Mouse (Mus musculus) liver, embryonic 13.5 days (tissue): ENCODE results near the gene Ttyh3. TPM values are rescaled to one million over a fixed set of nuclear protein-coding genes. Genes with fewer than 3 reads are reported as not detected.
A peak's percentile ranks its signal among the peaks of the same experiment; 100 is the strongest.

Experiments
- ATAC-seq: fragments of 200-750 bp; cut with Nextera tagmentation; 2 replicates; pipeline ENCODE4 v1.8.0; 2017; ENCODE audit warnings: low read depth, mild to moderate bottlenecking, moderate number of reproducible peaks, moderate library complexity
- DNase-seq: peaks from one replicate; pipeline ENCODE4 v3.0.0; 2022
- H3K27ac ChIP-seq: fragments of 300-500 bp; sonication (generic); 2 replicates; pipeline ENCODE4 v1.5.1; 2015; ENCODE audit warnings: moderate library complexity, mild to moderate bottlenecking, inconsistent platforms
- H3K27me3 ChIP-seq: fragments of 300-500 bp; sonication (generic); 2 replicates; pipeline ENCODE4 v1.6.1; 2015; ENCODE audit warnings: mild to moderate bottlenecking, inconsistent platforms
- H3K36me3 ChIP-seq: fragments of 300-500 bp; sonication (generic); 2 replicates; pipeline ENCODE4 v1.6.1; 2015; ENCODE audit warnings: mild to moderate bottlenecking, inconsistent platforms
- H3K4me1 ChIP-seq: fragments of 300-500 bp; sonication (generic); replicated peaks from 2 replicates; pipeline ENCODE4 v1.6.1; 2015; ENCODE audit warnings: inconsistent platforms
- H3K4me2 ChIP-seq: fragments of 300-500 bp; sonication (generic); 2 replicates; pipeline ENCODE4 v1.6.1; 2015; ENCODE audit warnings: inconsistent platforms, mild to moderate bottlenecking, moderate library complexity
- H3K4me3 ChIP-seq: fragments of 300-500 bp; sonication (generic); replicated peaks from 2 replicates; pipeline ENCODE4 v1.5.1; 2015; ENCODE audit warnings: mild to moderate bottlenecking, inconsistent platforms
- H3K9ac ChIP-seq: fragments of 300-500 bp; sonication (generic); 2 replicates; pipeline ENCODE4 v1.6.1; 2015; ENCODE audit warnings: mild to moderate bottlenecking, inconsistent platforms
- H3K9me3 ChIP-seq: fragments of 300-500 bp; sonication (generic); replicated peaks from 2 replicates; pipeline ENCODE4 v1.6.1; 2016; ENCODE audit warnings: inconsistent platforms
- WGBS: fragments of 180-500 bp; shearing (Covaris S2); methylation state at CpG from one replicate; pipeline ENCODE4 v1.1.7; 2015; ENCODE audit not compliant: insufficient replicate concordance; 5-methylcytosine and 5-hydroxymethylcytosine counted together
- polyA plus RNA-seq: library from polyadenylated mRNA; unstranded; fragments of >200 nt; fragmentation: Nextera tagmentation; extraction: Ambion mirVana; gene quantifications from 2 replicates; pipeline ENCODE4 v1.2.1, GENCODE M21; 2015

Ttyh3 gene
- polyA plus RNA-seq, 1 experiment from 2014 or later = 4.8 TPM

DNA sequence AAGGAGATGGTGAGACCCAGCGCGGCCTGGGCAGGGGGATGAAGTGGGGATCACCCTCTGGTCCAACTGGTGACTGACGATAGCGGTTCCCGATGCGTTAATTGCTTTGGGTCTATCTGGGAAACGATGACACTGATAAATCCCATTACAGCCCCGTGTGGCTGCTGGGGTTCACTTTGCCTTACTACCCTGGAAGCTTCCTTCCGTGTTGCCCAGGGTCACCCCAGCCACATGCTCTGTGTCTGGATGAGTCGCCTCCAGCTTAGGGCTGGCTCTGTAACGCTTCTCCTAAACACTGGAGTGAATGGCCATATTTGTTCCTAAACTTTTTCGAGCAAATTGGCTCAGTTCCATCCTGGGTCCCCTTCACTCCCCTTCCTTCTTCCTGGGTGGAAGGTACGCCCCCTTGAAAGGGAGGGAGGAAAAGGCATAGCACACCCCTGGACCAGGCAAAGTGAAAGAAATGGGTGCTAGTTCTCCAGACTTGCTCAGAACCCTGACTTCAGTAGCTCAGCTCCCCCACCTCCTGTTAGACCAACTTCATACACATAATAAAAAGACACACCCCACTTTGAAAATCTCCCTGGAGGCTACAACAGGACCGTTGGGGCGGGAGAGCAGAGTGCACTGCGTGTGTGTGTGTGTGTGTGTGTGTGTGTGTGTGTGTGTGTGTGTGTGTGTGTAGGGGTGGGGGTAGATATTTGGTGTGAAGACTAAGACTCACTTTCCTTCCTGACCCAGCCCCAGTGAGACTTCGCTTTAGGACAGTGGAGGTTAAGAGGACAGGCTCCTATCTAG is 40.8 kb downstream of the Ttyh3 start:
- peak; percentile 8; the same call in 1 of the 2 replicates for ATAC-seq
- Histone ChIP-seq H3K4me3 (peak overlapping the region; percentile 75), H3K9me3 (no peaks in the 10 kb centered on the region), H3K36me3 (peaks cover 20% of the 10 kb centered on the region), H3K27me3 (peaks cover 82% of the 10 kb centered on the region), H3K4me2 (peak overlapping the region; percentile 87), H3K9ac (peak overlapping the region; percentile 86), H3K27ac (peak overlapping the region; percentile 81), H3K4me1 (peaks cover 86% of the 10 kb centered on the region)
- DNase-seq = no peak
- 1% methylated on average over 17 of the region's 17 CpGs for WGBS

DNA sequence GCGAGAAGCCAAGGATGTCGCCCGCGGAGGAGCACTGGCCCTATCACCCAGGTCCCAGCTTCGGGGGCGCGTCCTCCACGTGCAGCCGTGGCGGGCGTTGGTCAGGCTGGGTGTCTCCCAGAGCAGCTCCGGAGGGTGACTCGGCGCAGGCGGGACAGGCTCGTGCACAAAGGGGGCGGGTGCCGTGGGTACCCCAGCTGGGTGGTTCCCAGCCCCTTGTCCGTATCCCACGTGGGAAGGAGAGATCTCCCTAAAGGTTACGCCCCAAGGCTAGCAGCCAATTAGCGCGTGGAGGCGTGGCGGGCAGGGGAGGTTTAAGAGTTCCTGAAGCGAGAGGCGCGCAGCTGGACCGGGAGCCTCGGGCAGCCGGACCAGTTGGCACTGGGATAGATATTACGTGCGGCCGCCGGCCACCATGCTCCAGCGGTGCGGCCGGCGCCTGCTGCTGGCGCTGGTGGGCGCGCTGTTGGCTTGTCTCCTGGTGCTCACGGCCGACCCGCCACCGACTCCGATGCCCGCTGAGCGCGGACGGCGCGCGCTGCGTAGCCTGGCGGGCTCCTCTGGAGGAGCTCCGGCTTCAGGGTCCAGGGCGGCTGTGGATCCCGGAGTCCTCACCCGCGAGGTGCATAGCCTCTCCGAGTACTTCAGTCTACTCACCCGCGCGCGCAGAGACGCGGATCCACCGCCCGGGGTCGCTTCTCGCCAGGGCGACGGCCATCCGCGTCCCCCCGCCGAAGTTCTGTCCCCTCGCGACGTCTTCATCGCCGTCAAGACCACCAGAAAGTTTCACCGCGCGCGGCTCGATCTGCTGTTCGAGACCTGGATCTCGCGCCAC is 41.6 kb downstream of the Ttyh3 start, which contains the start of gene Lfng:
Gene Lfng (plus strand): TSS at position 320 of the 835 bp plus-strand sequence.
- WGBS = under 1% methylated on average over 90 of the region's 91 CpGs
- H3K9me3 ChIP-seq = no peaks in the 10 kb centered on the region
- peak within 1 kb of the TSS; percentile 75 for H3K4me3 ChIP-seq
- H3K4me1 ChIP-seq = peaks cover 78% of the 10 kb centered on the region
- H3K27ac ChIP-seq = peak within 1 kb of the TSS; percentile 81
- peak within 1 kb of the TSS; percentile 86 for H3K9ac ChIP-seq
- H3K36me3 ChIP-seq = peaks cover 12% of the 10 kb centered on the region
- H3K4me2 ChIP-seq = peak within 1 kb of the TSS; percentile 87
- H3K27me3 ChIP-seq = peaks cover 90% of the 10 kb centered on the region
- peak; percentile 91 for ATAC-seq
- DNase-seq = peak; percentile 91

- H3K27me3 ChIP-seq = peaks cover 92% of the 10 kb centered on the region
- peak overlapping the region; percentile 60 for H3K9ac ChIP-seq
- WGBS = under 1% methylated on average over 23 of the region's 23 CpGs
- H3K4me1 ChIP-seq = peaks cover 70% of the 10 kb centered on the region
- H3K36me3 ChIP-seq = peaks cover 3% of the 10 kb centered on the region; the same call in 1 of the 2 replicates
- peak overlapping the region; percentile 87 for H3K4me2 ChIP-seq
- H3K4me3 ChIP-seq = peak overlapping the region; percentile 75
- DNase-seq (no peak), ATAC-seq (no peak)
- H3K9me3 ChIP-seq = no peaks in the 10 kb centered on the region
- H3K27ac ChIP-seq = no peak overlapping the region
Measured at GRCm38 (mm10) chr5:140606386-140606785, 42.4 kb downstream of the Ttyh3 start.

DNA sequence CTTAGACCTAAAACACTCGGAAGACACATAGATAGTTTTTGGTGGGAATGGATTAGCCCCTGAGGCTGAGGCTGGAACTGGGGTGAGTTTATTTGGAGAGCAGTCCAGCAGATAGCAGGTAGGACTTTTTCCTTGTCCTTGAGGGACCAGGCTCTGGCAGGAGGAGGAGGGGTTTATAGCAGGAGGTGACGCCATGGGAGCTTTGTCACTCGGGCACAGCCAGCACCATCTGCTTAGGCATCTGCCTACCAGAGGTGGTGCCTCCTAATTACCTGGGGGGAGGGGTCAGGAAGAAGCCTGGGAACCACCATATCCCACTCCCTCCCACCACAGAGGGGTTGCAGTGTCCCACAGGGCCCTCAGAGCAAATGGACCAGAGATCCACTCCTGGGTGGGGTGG is 43.6 kb downstream of the Ttyh3 start:
- H3K4me2 ChIP-seq = no peak overlapping the region
- no peak overlapping the region for H3K27ac ChIP-seq
- H3K4me3 ChIP-seq = no peak overlapping the region
- 21% methylated on average over 3 of the region's 3 CpGs for WGBS
- H3K9me3 ChIP-seq = no peaks in the 10 kb centered on the region
- no peak for ATAC-seq
- no peak overlapping the region for H3K9ac ChIP-seq
- peaks cover 58% of the 10 kb centered on the region for H3K4me1 ChIP-seq
- no peak for DNase-seq
- no peaks in the 10 kb centered on the region for H3K36me3 ChIP-seq
- peaks cover 90% of the 10 kb centered on the region for H3K27me3 ChIP-seq

DNA sequence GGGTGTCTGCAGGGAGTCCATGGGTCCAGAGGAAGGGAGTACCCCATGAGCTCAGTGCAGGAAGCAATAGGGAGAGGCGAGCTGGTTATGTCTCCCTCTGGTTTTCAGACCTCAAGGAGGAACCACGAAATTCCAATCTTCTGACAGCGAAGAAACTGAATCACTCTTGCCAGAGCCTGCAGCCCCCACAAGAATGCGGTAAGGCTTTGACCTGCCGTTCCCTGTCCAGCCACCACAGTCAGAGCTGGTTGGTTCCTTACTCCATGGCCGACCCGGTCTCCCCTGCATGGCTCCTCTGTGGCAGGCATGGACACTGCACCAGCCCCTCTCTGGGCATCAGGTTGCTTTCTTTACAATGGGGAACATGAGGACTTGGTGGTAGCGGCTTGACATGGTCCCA is 44.4 kb downstream of the Ttyh3 start:
- DNase-seq (no peak), ATAC-seq (no peak)
- Histone ChIP-seq H3K9me3 (no peaks in the 10 kb centered on the region), H3K4me2 (no peak overlapping the region), H3K9ac (no peak overlapping the region), H3K27ac (no peak overlapping the region), H3K4me3 (no peak overlapping the region), H3K36me3 (no peaks in the 10 kb centered on the region), H3K27me3 (peaks cover 85% of the 10 kb centered on the region), H3K4me1 (peaks cover 50% of the 10 kb centered on the region)
- 36% methylated on average over 8 of the region's 8 CpGs for WGBS

DNA sequence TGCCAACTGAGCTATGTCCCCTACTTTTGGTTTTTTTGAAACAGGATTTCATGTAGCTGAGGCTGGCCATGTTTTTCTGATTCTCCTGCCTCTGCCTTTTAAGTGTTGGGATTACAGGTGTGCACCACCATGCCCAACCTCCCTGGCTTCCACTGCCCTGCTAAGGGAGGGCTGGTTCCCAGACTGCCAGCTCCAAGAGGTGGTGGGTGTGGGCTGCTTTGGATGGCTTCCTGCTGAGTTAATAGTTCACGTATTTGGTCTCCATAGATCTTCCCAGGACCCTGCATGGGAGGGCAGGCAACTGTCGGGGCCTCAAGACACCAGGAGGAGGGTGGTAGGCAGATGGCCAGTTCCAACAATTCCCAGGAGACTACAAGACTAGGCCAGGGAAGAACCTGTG is 46.3 kb downstream of the Ttyh3 start:
- WGBS = 60% methylated on average over 2 of the region's 2 CpGs
- Histone ChIP-seq H3K36me3 (no peaks in the 10 kb centered on the region), H3K4me2 (no peak overlapping the region), H3K4me3 (no peak overlapping the region), H3K9me3 (no peaks in the 10 kb centered on the region), H3K27ac (no peak overlapping the region), H3K9ac (no peak overlapping the region), H3K27me3 (peaks cover 69% of the 10 kb centered on the region), H3K4me1 (peaks cover 38% of the 10 kb centered on the region)
- no peak for ATAC-seq
- no peak for DNase-seq

GRCm38 (mm10) chr5:140601712-140602111 is 47.1 kb downstream of the Ttyh3 start:
- peaks cover 61% of the 10 kb centered on the region for H3K27me3 ChIP-seq

DNA sequence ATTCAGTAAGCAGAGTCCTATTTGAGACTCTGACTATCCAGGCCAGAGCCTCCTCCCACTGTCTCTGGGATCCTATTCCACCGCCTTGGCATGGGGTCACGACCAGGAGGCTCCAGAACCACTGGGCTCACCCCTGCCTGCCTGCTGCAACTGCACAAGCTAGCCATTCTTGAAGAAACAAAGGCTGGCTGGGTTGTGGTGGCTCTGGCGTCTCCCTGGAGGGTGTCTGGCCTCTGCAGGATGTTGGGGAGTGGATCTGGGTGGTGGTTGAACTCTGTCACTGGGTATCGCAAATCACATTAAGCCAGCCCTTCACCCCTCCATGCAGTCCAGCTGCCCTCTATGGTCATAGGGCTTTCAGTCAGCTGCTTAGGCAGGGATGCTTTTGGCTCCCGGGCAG is 48.9 kb downstream of the Ttyh3 start:
- Histone ChIP-seq H3K4me1 (peaks cover 38% of the 10 kb centered on the region), H3K4me2 (no peak overlapping the region), H3K27ac (no peak overlapping the region), H3K9ac (no peak overlapping the region), H3K27me3 (peaks cover 43% of the 10 kb centered on the region), H3K36me3 (no peaks in the 10 kb centered on the region), H3K4me3 (no peak overlapping the region), H3K9me3 (no peaks in the 10 kb centered on the region)
- DNase-seq = no peak
- no peak for ATAC-seq
- 66% methylated on average over 5 of the region's 5 CpGs for WGBS

More at GRCm38 (mm10) chr5:140601712-140602111, 47.1 kb downstream of the Ttyh3 start:
- H3K36me3 ChIP-seq = no peaks in the 10 kb centered on the region
- no peaks in the 10 kb centered on the region for H3K9me3 ChIP-seq
- ATAC-seq (no peak), DNase-seq (no peak)
- H3K27ac ChIP-seq = no peak overlapping the region
- no peak overlapping the region for H3K4me3 ChIP-seq
- H3K4me1 ChIP-seq = peaks cover 38% of the 10 kb centered on the region
- WGBS = 71% methylated on average over 12 of the region's 12 CpGs
- no peak overlapping the region for H3K4me2 ChIP-seq
- no peak overlapping the region for H3K9ac ChIP-seq

DNA sequence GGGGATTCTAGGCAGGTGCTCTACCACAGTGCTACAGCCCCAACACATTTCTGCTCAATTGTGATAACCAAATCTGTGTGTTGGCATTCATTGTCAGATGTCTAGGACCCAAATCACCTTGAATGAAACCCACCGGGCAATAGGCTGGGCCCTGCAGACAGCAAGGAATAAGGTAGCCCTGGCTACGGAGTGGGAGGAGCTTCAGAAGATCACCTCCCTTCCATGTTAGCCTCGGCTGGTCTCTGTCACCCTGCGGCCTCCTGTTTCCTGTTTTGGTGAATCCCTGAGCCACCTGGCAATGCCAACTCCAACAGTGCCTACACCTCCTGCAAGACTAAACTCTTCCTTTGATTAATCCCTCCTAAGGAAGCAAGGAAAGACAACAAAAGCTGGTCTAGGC is 51.0 kb downstream of the Ttyh3 start:
- Histone ChIP-seq H3K4me3 (no peak overlapping the region), H3K27ac (peak overlapping the region; percentile 95), H3K27me3 (peaks cover 26% of the 10 kb centered on the region), H3K36me3 (no peaks in the 10 kb centered on the region), H3K9me3 (no peaks in the 10 kb centered on the region), H3K4me2 (peak overlapping the region; percentile 72), H3K9ac (peak overlapping the region; percentile 71), H3K4me1 (peaks cover 52% of the 10 kb centered on the region)
- WGBS = 39% methylated on average over 4 of the region's 4 CpGs
- no peak for DNase-seq
- no peak for ATAC-seq

GRCm38 (mm10) chr5:140596927-140597588 is 51.8 kb downstream of the Ttyh3 start:
- peak overlapping the region; percentile 72 for H3K4me2 ChIP-seq
- peak overlapping the region; percentile 95 for H3K27ac ChIP-seq
- DNase-seq = peak; percentile 57
- H3K27me3 ChIP-seq = peaks cover 19% of the 10 kb centered on the region
- peaks cover 52% of the 10 kb centered on the region for H3K4me1 ChIP-seq
- peak; percentile 89 for ATAC-seq
- no peaks in the 10 kb centered on the region for H3K36me3 ChIP-seq
- H3K9me3 ChIP-seq = no peaks in the 10 kb centered on the region
- H3K9ac ChIP-seq = peak overlapping the region; percentile 71
- 13% methylated on average over 18 of the region's 18 CpGs for WGBS
- H3K4me3 ChIP-seq = peak overlapping the region; percentile 35

DNA sequence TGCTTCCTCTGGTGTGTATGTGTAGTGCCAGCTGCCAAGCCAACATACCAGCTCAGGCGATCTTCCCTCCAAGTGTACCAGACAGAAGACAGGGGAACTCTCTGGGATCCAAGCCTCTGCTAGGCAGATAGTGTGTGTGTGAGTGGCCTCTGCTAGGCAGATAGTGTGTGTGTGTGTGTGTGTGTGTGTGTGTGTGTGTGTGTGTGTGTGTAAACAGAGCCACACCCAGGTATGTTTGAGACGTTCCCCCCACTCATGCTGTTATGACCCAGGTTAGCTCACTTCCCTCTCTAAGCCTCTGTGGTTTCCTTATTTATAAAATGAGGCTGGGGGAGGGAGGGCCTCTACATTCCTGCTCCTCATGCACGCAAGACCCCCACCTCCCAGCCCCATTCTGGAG is 52.4 kb downstream of the Ttyh3 start:
- peaks cover 13% of the 10 kb centered on the region for H3K27me3 ChIP-seq
- WGBS = 14% methylated on average over 3 of the region's 3 CpGs
- H3K27ac ChIP-seq = peak overlapping the region; percentile 95
- H3K9me3 ChIP-seq = no peaks in the 10 kb centered on the region
- no peaks in the 10 kb centered on the region for H3K36me3 ChIP-seq
- peak; percentile 71 for ATAC-seq
- H3K9ac ChIP-seq = peak overlapping the region; percentile 71
- peak overlapping the region; percentile 72 for H3K4me2 ChIP-seq
- peak; percentile 46 for DNase-seq
- peak overlapping the region; percentile 35; the same call in 1 of the 2 replicates for H3K4me3 ChIP-seq
- peaks cover 52% of the 10 kb centered on the region for H3K4me1 ChIP-seq
